Mouse (Mus musculus) limb, embryonic 10.5 days (tissue): ENCODE results near the gene Ddn. TPM values are rescaled to one million over a fixed set of nuclear protein-coding genes. Genes with fewer than 3 reads are reported as not detected.
A peak's percentile ranks its signal among the peaks of the same experiment; 100 is the strongest.

Source experiments
- DNase-seq: peaks from one replicate; pipeline ENCODE4 v3.0.0-alpha.2; 2017; ENCODE audit warnings: low spot score
- H3K27ac ChIP-seq: fragments of 300-500 bp; sonication (generic); 2 replicates; pipeline ENCODE4 v1.5.1; 2016; ENCODE audit warnings: mild to moderate bottlenecking
- H3K27me3 ChIP-seq: fragments of 300-500 bp; sonication (generic); 2 replicates; pipeline ENCODE4 v1.6.1; 2016; ENCODE audit warnings: low read depth, mild to moderate bottlenecking; ENCODE audit not compliant: poor library complexity, severe bottlenecking
- H3K36me3 ChIP-seq: fragments of 300-500 bp; sonication (generic); 2 replicates; pipeline ENCODE4 v1.6.1; 2016; ENCODE audit warnings: mild to moderate bottlenecking, moderate library complexity
- H3K4me1 ChIP-seq: fragments of 300-500 bp; sonication (generic); 2 replicates; pipeline ENCODE4 v1.6.1; 2016
- H3K4me3 ChIP-seq: fragments of 300-500 bp; sonication (generic); 2 replicates; pipeline ENCODE4 v1.5.1; 2016; ENCODE audit warnings: mild to moderate bottlenecking, moderate library complexity
- H3K9me3 ChIP-seq: fragments of 300-500 bp; sonication (generic); replicated peaks from 2 replicates; pipeline ENCODE4 v1.6.1; 2016; ENCODE audit warnings: mild to moderate bottlenecking
- WGBS: fragments of 180-500 bp; shearing (Covaris S2); methylation state at CpG from one replicate; pipeline ENCODE4 v1.1.7; 2016; 5-methylcytosine and 5-hydroxymethylcytosine counted together
- polyA plus RNA-seq: library from polyadenylated mRNA; unstranded; fragments of >200 nt; fragmentation: Nextera tagmentation; extraction: Ambion mirVana; gene quantifications from 2 replicates; pipeline ENCODE4 v1.2.1, GENCODE M21; 2016

The Ddn gene
- polyA plus RNA-seq, 1 experiment from 2014 or later, result not detected

DNA sequence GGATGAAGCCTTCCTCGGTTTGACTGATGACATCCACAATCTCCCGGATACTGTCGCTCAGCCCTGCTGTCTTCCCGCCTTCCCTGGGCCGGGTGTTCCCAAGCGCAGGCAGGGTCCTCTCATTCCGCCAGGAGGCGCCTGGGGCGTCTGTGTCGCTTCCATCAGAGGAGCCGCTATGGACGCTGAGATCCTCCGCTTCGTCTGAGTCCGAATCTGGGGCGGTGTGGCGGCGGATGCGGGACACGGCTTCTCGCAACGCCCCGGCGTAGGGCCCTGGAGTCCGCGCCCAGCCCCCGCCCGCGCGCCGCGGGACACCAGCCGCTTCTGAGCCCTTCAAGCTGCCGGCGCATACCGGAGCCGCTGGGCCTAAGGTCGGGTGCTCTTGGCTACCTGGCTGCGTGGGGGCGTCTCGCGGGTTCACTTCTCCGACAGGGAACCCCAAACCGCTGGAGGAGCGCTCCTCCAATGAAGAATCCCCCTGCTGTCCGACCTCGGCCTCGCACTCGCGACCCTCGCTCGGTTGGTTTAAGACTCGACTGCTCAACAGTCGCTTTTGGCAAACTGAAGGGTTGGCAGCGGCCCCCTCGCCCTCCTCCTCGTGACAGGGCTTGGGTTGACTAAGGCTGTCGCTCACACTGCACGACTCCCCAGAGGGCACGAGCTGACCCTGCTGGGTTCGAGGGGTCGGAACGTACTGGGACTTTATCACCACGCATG is 3.8 kb downstream of the Ddn start:
- Histone ChIP-seq H3K4me1 (peaks cover 49% of the 10 kb centered on the region), H3K36me3 (0 out of 2 replicates have a peak, but pooled peaks cover 3% of the 10 kb centered on the region), H3K27ac (peak overlapping the region; percentile 59; the same call in 1 of the 2 replicates), H3K9me3 (no peaks in the 10 kb centered on the region), H3K27me3 (peaks cover 100% of the 10 kb centered on the region), H3K4me3 (peak overlapping the region; percentile 51)
- WGBS, result under 1% methylated on average over 64 of the region's 64 CpGs
- peak; percentile 84 for DNase-seq

DNA sequence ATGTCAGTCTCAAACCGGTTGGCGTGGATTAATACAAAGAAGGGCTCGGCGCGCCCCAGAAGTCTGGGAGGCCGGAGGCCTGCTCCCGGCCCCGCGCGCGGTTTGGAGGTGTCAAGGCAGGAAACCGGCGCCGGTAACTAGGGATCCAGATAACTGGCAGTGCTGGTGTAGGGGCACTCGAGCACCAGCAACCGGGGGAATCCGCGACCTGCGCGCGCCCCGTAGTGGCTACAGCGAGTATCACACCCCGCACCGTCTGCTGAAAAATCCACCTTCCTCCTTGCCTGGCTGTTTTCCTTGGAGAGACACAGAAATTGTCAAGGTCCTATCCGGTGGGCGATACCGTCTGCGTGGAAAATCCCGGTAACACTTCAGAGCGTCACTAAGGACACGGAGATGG is 5.2 kb downstream of the Ddn start:
- no peaks in the 10 kb centered on the region for H3K36me3 ChIP-seq
- peaks cover 49% of the 10 kb centered on the region for H3K4me1 ChIP-seq
- no peaks in the 10 kb centered on the region for H3K9me3 ChIP-seq

DNA sequence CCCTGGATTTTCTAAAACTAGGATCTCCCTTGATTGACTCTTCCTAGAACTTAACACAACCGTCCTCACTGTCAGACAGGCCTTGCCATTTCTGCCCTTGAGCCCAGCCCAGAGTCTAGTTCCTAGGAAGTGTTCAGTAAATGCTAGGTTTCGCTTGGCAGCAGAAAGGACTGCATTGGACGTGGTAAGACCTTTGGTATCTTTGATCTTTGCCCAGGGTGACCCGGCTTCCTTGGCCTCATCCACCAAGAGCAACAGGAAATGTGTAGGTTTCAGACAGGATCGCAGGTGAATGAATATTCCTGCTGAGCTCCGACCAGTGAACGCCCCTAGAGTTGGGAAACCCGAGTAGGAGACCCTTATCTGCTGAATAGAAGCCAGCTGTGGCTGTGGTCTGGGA is 6.4 kb downstream of the Ddn start:
- WGBS, result 5% methylated on average over 8 of the region's 8 CpGs
- Histone ChIP-seq H3K27ac (no peak overlapping the region), H3K9me3 (no peaks in the 10 kb centered on the region), H3K27me3 (peaks cover 100% of the 10 kb centered on the region), H3K36me3 (no peaks in the 10 kb centered on the region), H3K4me3 (no peak overlapping the region), H3K4me1 (peaks cover 45% of the 10 kb centered on the region)
- DNase-seq, result no peak

More for the DNA sequence above, 5.2 kb downstream of the Ddn start:
- WGBS, result under 1% methylated on average over 32 of the region's 32 CpGs
- H3K4me3 ChIP-seq, result peak overlapping the region; percentile 29
- peaks cover 100% of the 10 kb centered on the region for H3K27me3 ChIP-seq
- H3K27ac ChIP-seq, result no peak overlapping the region
- peak; percentile 92 for DNase-seq

DNA sequence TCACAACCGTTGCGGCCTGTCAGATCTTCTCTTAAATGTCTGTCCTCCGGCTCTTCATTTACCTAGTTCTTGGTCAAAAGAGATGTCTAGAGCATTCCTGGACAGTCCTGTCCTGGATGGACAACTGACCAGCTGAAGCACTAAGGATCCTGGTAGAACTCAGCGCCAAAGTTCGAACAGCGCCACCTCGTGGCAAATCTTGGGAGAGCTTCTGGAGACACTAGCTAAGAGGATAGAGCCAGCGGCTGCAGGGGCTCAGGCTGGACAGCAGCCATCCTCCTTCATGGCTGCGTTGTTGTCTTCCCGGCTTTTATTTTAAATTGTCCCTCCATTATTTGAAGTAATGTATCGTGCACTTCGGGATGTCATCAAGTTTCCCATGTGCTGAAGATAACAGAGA is 9.9 kb downstream of the Ddn start:
- DNase-seq, result peak; percentile 92
- H3K27ac ChIP-seq, result no peak overlapping the region
- no peaks in the 10 kb centered on the region for H3K9me3 ChIP-seq
- WGBS, result 10% methylated on average over 12 of the region's 12 CpGs
- peaks cover 100% of the 10 kb centered on the region for H3K27me3 ChIP-seq
- no peaks in the 10 kb centered on the region for H3K36me3 ChIP-seq
- peaks cover 28% of the 10 kb centered on the region for H3K4me1 ChIP-seq
- H3K4me3 ChIP-seq, result no peak overlapping the region

DNA sequence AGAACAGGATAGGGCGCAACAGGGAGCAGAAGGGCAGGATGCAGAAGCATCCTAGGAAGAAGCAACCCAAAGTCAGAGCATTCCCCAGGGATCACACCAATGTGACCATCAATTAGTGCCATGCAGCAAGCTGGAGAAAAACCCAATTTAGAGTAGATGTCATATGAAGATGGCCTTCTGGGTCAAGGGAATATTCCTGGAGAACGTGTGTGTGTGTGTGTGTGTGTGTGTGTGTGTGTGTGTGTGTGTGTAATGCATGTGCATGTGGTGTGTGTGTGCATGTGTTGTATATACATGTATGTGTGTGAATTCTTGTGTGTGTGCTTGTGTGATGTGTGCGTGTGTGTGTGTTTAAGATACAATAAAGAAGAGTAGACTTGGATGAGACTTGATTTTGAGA is 10.4 kb downstream of the Ddn start:
- no peak for DNase-seq
- Histone ChIP-seq H3K9me3 (no peaks in the 10 kb centered on the region), H3K36me3 (no peaks in the 10 kb centered on the region), H3K4me1 (peaks cover 28% of the 10 kb centered on the region), H3K27me3 (peaks cover 100% of the 10 kb centered on the region), H3K27ac (no peak overlapping the region), H3K4me3 (no peak overlapping the region)
- WGBS, result 52% methylated on average over 3 of the region's 3 CpGs

DNA sequence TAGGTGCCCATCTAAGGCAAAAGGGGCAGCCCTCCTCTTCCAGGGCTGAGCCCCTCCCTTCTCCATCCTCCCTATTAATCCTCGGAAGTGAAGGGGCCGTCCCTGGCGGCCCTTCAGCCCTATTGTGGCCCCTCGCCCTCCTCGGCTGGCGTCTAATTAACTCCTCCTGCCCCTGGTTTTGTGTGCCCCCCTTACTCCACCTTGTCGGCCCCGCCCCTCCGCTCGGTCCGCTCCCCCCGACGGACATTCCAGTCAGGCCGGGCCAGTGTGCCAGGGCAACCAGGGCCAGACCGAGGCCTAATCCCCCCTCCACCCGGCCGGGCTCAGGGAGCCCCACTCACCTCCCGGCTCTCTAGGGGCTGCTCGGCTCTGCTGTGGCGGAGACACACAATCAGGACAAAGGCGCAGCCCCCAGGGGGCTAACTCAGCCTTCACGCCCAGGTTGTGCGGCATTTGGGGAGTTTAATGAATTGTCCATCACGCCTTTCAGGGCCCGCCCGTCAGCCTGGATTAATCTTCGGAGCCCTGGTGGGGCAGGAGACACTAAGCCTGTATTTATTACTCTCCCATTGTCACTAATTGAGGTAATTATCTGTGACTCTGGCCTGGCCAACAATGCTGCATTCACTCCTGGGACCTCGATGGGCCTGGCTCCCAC is 11.3 kb downstream of the Ddn start:
- H3K9me3 ChIP-seq, result no peaks in the 10 kb centered on the region
- 2% methylated on average over 28 of the region's 28 CpGs for WGBS
- H3K36me3 ChIP-seq, result no peaks in the 10 kb centered on the region
- H3K4me3 ChIP-seq, result peak overlapping the region; percentile 33
- H3K27me3 ChIP-seq, result peaks cover 100% of the 10 kb centered on the region
- no peak overlapping the region for H3K27ac ChIP-seq
- H3K4me1 ChIP-seq, result peaks cover 29% of the 10 kb centered on the region
- DNase-seq, result peak; percentile 47

DNA sequence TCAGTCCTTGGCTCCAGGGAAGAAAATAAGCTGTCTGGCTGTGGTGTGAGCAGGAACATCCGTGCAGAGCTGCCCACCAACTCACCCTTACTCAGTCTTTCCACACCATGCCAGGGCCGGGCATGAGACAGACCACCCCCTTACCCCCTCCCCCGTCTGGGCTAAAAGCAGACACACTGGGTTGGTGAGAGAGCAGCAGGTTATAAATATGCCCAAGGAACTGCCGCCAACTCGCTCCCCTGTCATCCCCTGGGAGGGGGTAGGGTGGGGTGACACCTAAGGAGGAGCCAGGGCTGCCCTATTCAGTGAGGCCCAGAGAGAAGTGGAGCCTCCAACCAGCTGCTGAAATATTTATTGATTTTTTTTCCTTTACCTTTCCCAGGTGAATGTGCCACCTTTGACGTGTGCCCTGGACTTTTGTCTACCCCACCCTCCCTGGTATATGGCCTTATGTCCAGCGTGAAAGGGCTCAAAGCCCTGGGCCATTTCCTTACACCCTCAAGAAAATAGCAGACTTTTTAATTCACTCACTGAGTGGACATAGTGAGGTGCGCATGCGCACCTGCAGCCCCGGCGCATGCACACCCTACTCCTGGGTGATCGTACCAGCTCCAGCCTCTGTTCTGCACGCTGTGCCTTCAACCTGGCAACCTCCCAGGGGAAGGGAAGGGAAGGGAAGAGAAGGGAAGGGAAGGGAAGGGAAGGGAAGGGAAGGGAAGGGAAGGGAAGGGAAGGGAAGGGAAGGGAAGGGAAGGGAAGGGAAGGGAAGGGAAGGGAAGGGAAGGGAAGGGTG is 12.3 kb downstream of the Ddn start:
- DNase-seq, result no peak
- peaks cover 100% of the 10 kb centered on the region for H3K27me3 ChIP-seq

DNA sequence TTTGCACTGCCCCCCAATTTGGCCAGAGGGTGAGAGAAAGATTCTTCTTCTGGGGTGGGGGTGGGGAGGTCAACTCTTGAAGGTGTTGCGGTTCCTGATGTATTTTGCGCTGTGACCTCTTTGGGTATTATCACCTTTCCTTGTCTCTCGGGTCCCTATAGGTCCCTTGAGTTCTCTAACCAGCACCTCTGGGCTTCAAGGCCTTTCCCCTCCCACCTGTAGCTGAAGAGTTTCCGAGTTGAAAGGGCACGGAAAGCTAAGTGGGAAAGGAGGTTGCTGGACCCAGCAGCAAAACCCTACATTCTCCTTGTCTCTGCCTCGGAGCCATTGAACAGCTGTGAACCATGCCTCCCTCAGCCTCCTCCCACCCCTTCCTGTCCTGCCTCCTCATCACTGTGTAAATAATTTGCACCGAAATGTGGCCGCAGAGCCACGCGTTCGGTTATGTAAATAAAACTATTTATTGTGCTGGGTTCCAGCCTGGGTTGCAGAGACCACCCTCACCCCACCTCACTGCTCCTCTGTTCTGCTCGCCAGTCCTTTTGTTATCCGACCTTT is 16.1 kb downstream of the Ddn start:
- H3K36me3 ChIP-seq, result no peaks in the 10 kb centered on the region
- no peaks in the 10 kb centered on the region for H3K9me3 ChIP-seq
- no peak overlapping the region for H3K27ac ChIP-seq
- DNase-seq, result no peak
- H3K4me1 ChIP-seq, result peaks cover 44% of the 10 kb centered on the region
- H3K27me3 ChIP-seq, result peaks cover 100% of the 10 kb centered on the region
- peak overlapping the region; percentile 23; the same call in 1 of the 2 replicates for H3K4me3 ChIP-seq
- WGBS, result 4% methylated on average over 13 of the region's 13 CpGs

More for the DNA sequence above, 12.3 kb downstream of the Ddn start:
- Histone ChIP-seq H3K36me3 (no peaks in the 10 kb centered on the region), H3K4me3 (0 out of 2 replicates have a peak overlapping the region, but pooled peaks have one; percentile 3), H3K9me3 (no peaks in the 10 kb centered on the region), H3K27ac (no peak overlapping the region), H3K4me1 (peaks cover 33% of the 10 kb centered on the region)
- 8% methylated on average over 13 of the region's 13 CpGs for WGBS

DNA sequence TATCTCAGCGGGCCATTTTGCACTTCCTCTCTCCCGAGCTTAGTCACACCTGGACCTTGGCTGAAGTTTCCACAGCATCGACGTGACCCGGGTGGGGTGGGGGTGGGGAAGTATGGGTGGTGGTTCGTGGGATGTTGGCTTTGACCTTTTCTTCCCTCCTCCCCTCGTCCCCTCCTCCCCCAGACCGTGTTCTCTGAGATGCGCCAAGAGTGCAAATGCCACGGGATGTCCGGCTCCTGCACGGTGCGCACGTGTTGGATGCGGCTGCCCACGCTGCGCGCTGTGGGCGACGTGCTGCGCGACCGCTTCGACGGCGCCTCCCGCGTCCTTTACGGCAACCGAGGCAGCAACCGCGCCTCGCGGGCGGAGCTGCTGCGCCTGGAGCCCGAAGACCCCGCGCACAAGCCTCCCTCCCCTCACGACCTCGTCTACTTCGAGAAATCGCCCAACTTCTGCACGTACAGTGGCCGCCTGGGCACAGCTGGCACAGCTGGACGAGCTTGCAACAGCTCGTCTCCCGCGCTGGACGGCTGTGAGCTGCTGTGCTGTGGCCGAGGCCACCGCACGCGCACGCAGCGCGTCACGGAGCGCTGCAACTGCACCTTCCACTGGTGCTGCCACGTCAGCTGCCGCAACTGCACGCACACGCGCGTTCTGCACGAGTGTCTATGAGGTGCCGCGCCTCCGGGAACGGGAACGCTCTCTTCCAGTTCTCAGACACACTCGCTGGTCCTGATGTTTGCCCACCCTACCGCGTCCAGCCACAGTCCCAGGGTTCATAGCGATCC is 16.9 kb downstream of the Ddn start:
- 2% methylated on average over 75 of the region's 75 CpGs for WGBS
- Histone ChIP-seq H3K4me1 (peaks cover 37% of the 10 kb centered on the region), H3K27me3 (peaks cover 100% of the 10 kb centered on the region), H3K9me3 (no peaks in the 10 kb centered on the region), H3K36me3 (no peaks in the 10 kb centered on the region), H3K4me3 (peak overlapping the region; percentile 23; the same call in 1 of the 2 replicates), H3K27ac (no peak overlapping the region)
- no peak for DNase-seq

DNA sequence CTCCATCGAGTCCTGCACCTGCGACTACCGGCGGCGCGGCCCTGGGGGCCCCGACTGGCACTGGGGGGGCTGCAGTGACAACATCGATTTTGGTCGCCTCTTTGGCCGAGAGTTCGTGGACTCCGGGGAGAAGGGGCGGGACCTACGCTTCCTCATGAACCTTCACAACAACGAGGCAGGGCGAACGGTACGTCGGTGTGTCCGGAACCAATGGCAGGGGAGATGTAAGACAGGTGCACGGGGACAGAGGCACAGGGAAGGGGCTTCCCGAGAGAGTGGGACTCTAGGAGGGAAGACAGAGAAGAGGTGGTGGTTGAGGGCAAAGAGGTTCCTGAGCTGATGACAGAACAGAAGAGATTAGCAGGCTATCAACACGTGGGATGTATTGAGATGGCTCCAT is 17.5 kb downstream of the Ddn start:
- Histone ChIP-seq H3K4me3 (no peak overlapping the region), H3K27ac (no peak overlapping the region), H3K27me3 (peaks cover 100% of the 10 kb centered on the region), H3K9me3 (no peaks in the 10 kb centered on the region), H3K36me3 (no peaks in the 10 kb centered on the region), H3K4me1 (peaks cover 32% of the 10 kb centered on the region)
- DNase-seq, result no peak
- WGBS, result 1% methylated on average over 23 of the region's 23 CpGs

DNA sequence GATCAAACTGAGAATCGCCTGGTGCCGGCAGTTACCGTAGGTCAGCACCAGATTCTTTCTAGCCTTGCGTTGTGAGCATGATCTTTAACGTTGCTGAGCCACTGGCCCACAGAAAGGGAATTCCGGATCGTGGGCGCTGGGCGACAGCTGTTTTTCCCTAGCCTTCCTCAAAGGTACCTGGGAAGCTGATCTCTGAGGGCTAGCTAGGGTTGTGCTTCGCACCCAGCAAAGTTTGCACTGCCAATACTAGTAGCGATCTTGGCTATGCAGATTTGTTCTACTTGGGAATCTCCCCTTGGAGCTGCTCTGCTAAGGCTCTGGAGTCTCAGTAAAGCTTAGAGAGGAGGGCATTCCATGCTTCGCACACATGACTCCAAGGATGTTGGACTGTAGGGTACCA is 18.1 kb downstream of the Ddn start:
- peaks cover 100% of the 10 kb centered on the region for H3K27me3 ChIP-seq
- no peak for DNase-seq
- H3K4me3 ChIP-seq, result 0 out of 2 replicates have a peak overlapping the region, but pooled peaks have one; percentile 18
- H3K9me3 ChIP-seq, result no peaks in the 10 kb centered on the region
- 1% methylated on average over 12 of the region's 12 CpGs for WGBS
- no peak overlapping the region for H3K27ac ChIP-seq
- H3K36me3 ChIP-seq, result no peaks in the 10 kb centered on the region
- peaks cover 29% of the 10 kb centered on the region for H3K4me1 ChIP-seq

DNA sequence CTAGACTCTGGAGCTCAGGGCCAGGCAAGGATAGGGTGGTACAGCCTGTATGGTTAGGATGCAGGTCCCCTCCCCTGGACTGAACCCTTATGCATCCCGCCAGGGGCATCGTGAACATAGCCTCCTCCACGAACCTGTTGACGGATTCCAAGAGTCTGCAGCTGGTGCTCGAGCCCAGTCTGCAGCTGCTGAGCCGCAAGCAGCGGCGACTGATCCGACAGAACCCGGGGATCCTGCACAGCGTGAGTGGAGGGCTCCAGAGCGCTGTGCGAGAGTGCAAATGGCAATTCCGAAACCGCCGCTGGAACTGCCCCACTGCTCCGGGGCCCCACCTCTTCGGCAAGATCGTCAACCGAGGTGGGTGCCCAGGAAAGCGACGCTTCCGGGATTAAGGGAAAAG is 18.5 kb downstream of the Ddn start:
- no peak overlapping the region for H3K27ac ChIP-seq
- no peak for DNase-seq
- H3K4me3 ChIP-seq, result peak overlapping the region; percentile 18; the same call in 1 of the 2 replicates
- H3K36me3 ChIP-seq, result no peaks in the 10 kb centered on the region
- peaks cover 99% of the 10 kb centered on the region for H3K27me3 ChIP-seq
- WGBS, result 2% methylated on average over 23 of the region's 23 CpGs
- H3K4me1 ChIP-seq, result peaks cover 29% of the 10 kb centered on the region
- no peaks in the 10 kb centered on the region for H3K9me3 ChIP-seq
